Mouse (Mus musculus) lung, adult 2 months (tissue): ENCODE measurements around the gene Plcb2.

Experiments used
- CTCF ChIP-seq: fragments of 200-500 bp; IDR thresholded peaks from 2 replicates; pipeline ENCODE4 v1.5.1; 2011; ENCODE audit warnings: mild to moderate bottlenecking, low read length, control low read depth; ENCODE audit not compliant: insufficient read depth
- POLR2A ChIP-seq: fragments of 200-500 bp; IDR thresholded peaks from 2 replicates; pipeline ENCODE4 v1.6.1; 2011; ENCODE audit warnings: low read depth, mild to moderate bottlenecking, control low read depth, low read length, borderline replicate concordance; ENCODE audit errors: extremely low read depth

DNA sequence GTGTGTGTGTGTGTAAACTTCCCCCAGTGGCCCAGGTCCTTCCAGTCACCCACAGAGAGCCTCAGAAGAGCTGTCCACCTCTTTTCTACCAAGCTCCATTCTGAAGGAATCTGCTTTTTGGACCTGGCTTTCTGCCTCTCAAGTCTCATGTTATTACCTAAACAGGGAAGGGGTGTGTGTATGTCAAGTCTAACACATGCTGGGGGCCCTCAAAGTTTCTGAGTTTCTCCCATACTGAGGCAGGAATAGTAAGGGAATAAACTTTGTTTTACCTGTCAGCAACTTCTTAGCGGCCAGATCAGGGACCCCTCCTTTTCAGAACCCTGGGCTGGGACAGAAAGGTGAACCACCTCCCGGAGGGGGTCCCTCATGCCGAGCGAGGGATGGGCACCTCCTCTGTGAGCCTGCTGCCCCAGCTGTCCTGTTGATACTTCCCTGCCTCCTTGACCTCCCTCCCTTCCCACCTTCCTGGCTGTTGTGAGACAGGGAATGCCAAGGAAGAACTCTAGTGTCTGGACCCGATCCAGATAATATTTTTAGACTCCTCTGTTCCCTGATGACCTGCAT lies 30.8 kb downstream of the Plcb2 start:
- TF ChIP-seq CTCF (no peak), POLR2A (no peak)
